Mouse (Mus musculus) limb, embryonic 15.5 days (tissue): ENCODE measurements at regions not wholly inside any gene's neighbourhood (a gene's known extent, or its start where the extent isn't known, plus 50 kb on each side); places are given as distances from the start of the nearest gene placed in this dataset.
A peak's percentile ranks its signal among the peaks of the same experiment; 100 is the strongest.

Experiments used
- ATAC-seq: fragments of 200-750 bp; cut with Nextera tagmentation; 2 replicates; pipeline ENCODE4 v1.8.0; 2017; ENCODE audit warnings: low read depth, moderate TSS enrichment; ENCODE audit not compliant: insufficient number of reproducible peaks, low FRiP score, low TSS enrichment
- H3K27ac ChIP-seq: fragments of 300-500 bp; sonication (generic); 2 replicates; pipeline ENCODE4 v1.5.1; 2015; ENCODE audit warnings: moderate library complexity, mild to moderate bottlenecking, inconsistent platforms
- H3K27me3 ChIP-seq: fragments of 300-500 bp; sonication (generic); 2 replicates; pipeline ENCODE4 v1.6.1; 2015; ENCODE audit warnings: inconsistent platforms
- H3K36me3 ChIP-seq: fragments of 300-500 bp; sonication (generic); 2 replicates; pipeline ENCODE4 v1.6.1; 2015; ENCODE audit warnings: inconsistent platforms
- H3K4me1 ChIP-seq: fragments of 300-500 bp; sonication (generic); 2 replicates; pipeline ENCODE4 v1.6.1; 2015; ENCODE audit warnings: inconsistent platforms
- H3K4me2 ChIP-seq: fragments of 300-500 bp; sonication (generic); 2 replicates; pipeline ENCODE4 v1.6.1; 2015; ENCODE audit warnings: mild to moderate bottlenecking, inconsistent platforms
- H3K4me3 ChIP-seq: fragments of 300-500 bp; sonication (generic); 2 replicates; pipeline ENCODE4 v1.5.1; 2015; ENCODE audit warnings: mild to moderate bottlenecking, inconsistent platforms
- H3K9ac ChIP-seq: fragments of 300-500 bp; sonication (generic); 2 replicates; pipeline ENCODE4 v1.6.1; 2015; ENCODE audit warnings: inconsistent platforms
- H3K9me3 ChIP-seq: fragments of 300-500 bp; sonication (generic); 2 replicates; pipeline ENCODE4 v1.6.1; 2016; ENCODE audit warnings: inconsistent platforms
- WGBS: fragments of 180-500 bp; shearing (Covaris S2); methylation state at CpG from one replicate; pipeline ENCODE4 v1.1.7; 2015; 5-methylcytosine and 5-hydroxymethylcytosine counted together

DNA sequence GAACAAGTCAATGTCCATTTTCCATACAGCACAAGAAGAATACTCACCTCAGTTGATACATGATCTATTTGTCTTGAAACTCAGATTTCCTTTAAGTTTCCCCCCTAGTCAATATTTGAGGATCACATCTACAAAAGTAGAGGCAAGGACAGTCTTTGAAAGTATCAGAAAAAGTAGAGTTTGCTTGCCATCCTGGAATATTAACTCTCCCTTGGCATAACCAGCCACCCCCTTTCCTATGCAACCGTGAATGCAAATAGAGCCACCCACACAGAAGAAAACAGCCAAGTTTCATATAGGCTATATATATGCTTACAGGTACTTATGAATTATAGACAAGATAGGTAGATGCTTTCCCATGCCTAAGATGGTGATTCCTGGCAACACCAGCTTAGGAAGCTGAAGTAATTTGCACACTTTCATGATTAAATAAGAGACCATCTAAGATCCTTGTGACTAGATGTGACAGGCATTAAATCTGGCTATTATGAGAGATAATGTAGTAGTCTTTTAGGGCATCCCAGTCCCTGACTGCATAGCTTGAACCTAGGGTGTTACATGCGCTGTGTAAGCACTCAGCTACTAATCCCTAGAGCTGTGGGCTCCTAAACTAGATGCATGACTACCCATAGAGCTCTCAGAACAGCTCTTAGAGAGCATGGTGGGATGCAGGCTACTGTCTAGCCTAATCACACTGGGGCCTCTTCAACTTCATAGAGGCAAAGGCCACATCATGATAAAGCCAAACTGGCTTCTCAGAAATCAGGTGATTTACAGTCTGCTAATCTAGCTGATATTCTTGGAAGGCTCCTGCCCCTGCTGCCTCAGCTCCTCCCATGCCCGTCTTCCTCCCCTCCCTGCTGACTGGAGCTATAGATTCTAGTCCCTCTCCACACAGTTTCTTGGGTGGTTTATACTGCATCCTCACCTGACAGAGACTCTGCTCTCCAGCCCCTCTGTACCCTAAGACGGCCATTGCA, 829.5 kb downstream of the Kcnj2 start:
- Histone ChIP-seq H3K36me3 (no peaks in the 10 kb centered on the region), H3K4me3 (no peak overlapping the region), H3K9ac (no peak overlapping the region), H3K27me3 (no peaks in the 10 kb centered on the region), H3K27ac (no peak overlapping the region), H3K4me1 (no peaks in the 10 kb centered on the region; the same call in 1 of the 2 replicates), H3K9me3 (no peaks in the 10 kb centered on the region), H3K4me2 (no peak overlapping the region)
- 89% methylated on average over 4 of the region's 4 CpGs for WGBS
- ATAC-seq, result no peak

DNA sequence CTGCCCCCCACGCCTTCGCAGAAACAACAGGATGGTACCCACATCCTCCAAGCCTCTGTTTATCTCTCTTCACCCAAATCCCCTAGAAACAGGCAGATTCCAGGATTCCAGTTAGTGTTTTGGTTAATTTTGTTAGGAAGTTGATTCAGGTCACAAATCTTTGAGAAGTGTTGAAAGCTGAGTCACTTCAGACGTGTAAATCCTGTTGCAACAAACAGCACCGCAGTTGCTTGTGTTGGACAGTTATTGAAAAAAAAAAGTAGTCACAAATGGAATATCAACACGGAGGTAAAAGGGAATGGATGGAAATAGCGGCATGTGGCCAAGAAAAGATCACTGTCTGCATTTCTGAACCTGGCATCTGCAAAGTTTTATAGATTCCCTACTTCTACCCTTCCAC, 831.0 kb downstream of the Kcnj2 start:
- Histone ChIP-seq H3K36me3 (no peaks in the 10 kb centered on the region), H3K4me2 (no peak overlapping the region), H3K9me3 (no peaks in the 10 kb centered on the region), H3K4me1 (no peaks in the 10 kb centered on the region), H3K4me3 (no peak overlapping the region), H3K27ac (no peak overlapping the region), H3K9ac (no peak overlapping the region), H3K27me3 (no peaks in the 10 kb centered on the region)
- ATAC-seq, result no peak
- WGBS, result 78% methylated on average over 6 of the region's 6 CpGs

DNA sequence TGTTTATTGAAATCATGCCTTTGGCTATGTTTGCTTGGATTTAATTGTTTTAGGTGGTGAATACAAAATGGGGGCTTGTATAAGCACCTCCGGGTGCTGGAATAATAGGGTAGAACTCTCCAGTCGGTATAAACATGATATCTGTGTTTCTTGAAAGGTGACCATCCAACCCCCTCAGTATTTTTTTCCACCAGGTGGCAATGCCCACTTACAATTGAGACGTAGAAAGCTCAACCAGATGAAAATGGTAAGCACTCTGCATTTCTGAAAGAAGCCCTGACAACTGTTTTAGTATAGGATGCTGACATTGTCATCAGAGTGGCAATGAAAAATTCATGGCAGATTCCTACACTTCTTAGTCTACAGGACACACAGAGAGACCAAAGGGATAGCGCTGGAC, 838.1 kb downstream of the Kcnj2 start:
- H3K4me2 ChIP-seq, result no peak overlapping the region
- H3K9me3 ChIP-seq, result no peaks in the 10 kb centered on the region
- no peaks in the 10 kb centered on the region for H3K36me3 ChIP-seq
- no peaks in the 10 kb centered on the region for H3K27me3 ChIP-seq
- no peak overlapping the region for H3K4me3 ChIP-seq
- 63% methylated on average over 4 of the region's 4 CpGs for WGBS
- no peak for ATAC-seq
- no peak overlapping the region for H3K9ac ChIP-seq
- H3K4me1 ChIP-seq, result no peaks in the 10 kb centered on the region
- H3K27ac ChIP-seq, result no peak overlapping the region

DNA sequence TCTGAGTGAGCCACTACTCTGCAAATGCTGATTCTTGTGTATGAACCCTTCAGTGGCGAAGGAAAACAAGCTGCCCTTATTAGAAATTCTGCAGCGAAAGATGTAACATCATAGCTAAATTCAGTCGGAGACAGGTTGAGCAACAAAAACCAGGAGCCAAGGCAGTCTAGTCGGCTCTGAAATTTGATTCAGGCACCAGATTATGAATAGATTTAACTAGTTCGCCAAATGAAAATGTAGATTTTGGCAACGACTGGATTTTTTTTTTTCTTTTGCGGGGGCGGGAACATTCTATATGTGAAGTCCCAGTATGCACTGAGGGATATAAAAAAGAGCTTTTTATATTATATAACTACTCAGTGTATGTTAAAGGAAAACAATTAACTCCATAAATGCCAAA, 847.9 kb downstream of the Kcnj2 start:
- no peak overlapping the region for H3K9ac ChIP-seq
- ATAC-seq, result no peak
- WGBS, result 58% methylated on average over 8 of the region's 8 CpGs
- H3K27ac ChIP-seq, result 0 out of 2 replicates have a peak overlapping the region, but pooled peaks have one; percentile 38
- no peaks in the 10 kb centered on the region for H3K4me1 ChIP-seq
- H3K4me2 ChIP-seq, result no peak overlapping the region
- no peaks in the 10 kb centered on the region for H3K9me3 ChIP-seq
- no peaks in the 10 kb centered on the region for H3K36me3 ChIP-seq
- no peaks in the 10 kb centered on the region for H3K27me3 ChIP-seq
- H3K4me3 ChIP-seq, result no peak overlapping the region

DNA sequence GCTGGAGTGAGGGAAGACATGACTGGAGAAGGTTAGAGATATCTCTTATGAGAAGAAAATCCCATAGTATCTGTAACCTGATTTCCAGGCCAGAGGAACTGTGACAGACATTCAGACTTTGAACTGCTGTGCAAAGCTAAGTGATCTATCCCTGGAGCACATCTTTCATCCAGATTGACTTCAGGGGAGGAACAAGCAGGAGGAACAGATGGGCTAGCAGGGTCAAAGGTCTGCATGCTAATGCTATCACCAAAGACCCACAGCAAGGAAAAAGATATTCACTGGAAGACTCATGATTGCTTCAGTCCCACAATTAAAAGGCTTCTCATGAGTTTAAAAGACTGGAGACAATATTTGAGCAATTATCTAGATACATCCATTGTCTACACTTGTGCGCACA, 855.7 kb upstream of the Sox9 start:
- Histone ChIP-seq H3K27ac (no peak overlapping the region), H3K9ac (no peak overlapping the region), H3K27me3 (no peaks in the 10 kb centered on the region), H3K4me1 (no peaks in the 10 kb centered on the region), H3K9me3 (no peaks in the 10 kb centered on the region), H3K4me2 (no peak overlapping the region), H3K36me3 (no peaks in the 10 kb centered on the region), H3K4me3 (no peak overlapping the region)
- 94% methylated on average over 1 of the region's 1 CpGs for WGBS
- no peak for ATAC-seq

DNA sequence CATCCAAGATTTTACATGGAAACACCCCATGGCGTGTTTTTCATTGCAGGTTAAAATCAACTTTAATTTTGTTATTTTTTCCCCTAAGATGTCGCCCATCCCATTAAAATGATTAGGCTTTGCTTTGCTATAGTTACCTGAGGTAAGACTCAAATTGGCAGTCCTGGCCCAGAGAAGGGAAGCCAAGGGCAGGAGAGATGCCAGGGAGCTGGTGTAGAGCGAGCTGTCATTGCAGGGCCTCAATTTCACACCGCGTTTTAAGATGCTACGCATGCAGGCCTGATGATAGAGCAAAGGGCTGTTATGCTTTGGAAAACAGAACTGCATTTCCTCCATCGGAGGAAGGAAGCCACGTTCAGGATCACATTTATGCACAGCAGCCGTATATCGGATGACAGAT, 852.7 kb upstream of the Sox9 start:
- Histone ChIP-seq H3K27ac (no peak overlapping the region), H3K4me2 (no peak overlapping the region), H3K4me3 (no peak overlapping the region), H3K36me3 (no peaks in the 10 kb centered on the region), H3K4me1 (no peaks in the 10 kb centered on the region), H3K27me3 (no peaks in the 10 kb centered on the region), H3K9me3 (no peaks in the 10 kb centered on the region), H3K9ac (no peak overlapping the region)
- no peak for ATAC-seq
- WGBS, result 74% methylated on average over 10 of the region's 10 CpGs

DNA sequence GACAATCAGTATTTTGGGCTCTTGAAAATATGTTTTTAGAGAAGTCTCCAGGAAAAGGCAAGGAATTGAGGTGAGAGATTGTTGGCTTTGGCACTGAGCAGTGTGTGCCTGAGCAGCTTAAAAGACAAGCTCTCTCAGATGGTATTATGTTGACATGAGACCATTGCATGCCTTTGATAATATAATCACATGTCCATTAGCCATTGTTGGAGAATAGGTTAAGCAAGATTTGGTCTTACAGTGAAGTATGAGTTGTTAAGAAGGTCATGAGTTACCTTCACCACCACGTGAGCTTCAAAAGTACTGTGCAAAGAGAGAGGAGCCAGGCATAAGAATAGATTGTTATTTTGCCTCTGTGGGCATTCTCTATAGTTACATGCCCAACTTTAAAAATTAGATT, 850.0 kb upstream of the Sox9 start:
- no peak overlapping the region for H3K4me2 ChIP-seq
- no peak for ATAC-seq
- no peaks in the 10 kb centered on the region for H3K9me3 ChIP-seq
- no peak overlapping the region for H3K9ac ChIP-seq
- no peak overlapping the region for H3K27ac ChIP-seq
- no peaks in the 10 kb centered on the region for H3K36me3 ChIP-seq
- H3K4me3 ChIP-seq, result no peak overlapping the region
- H3K4me1 ChIP-seq, result no peaks in the 10 kb centered on the region
- H3K27me3 ChIP-seq, result no peaks in the 10 kb centered on the region
- WGBS, result 86% methylated on average over 1 of the region's 1 CpGs

DNA sequence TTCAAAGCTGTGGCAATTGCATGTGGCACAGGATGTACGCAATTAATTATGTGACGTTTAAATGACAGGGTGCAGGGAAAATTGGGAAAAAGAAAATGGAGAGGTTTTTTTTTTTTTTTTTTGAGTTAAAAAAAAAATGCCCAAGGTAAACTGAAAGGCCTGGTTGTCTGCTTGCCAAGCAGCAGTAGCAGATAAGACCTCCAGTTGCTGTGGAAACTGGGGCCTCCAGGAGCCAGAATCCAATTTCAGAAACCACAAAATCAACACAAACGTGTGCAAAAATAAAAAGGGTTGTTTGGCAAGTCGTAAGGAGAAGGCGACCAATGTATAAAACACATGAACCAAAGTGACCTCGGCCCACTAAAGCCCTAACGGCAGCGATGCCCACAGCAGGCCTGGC, 837.7 kb upstream of the Sox9 start:
- WGBS, result 41% methylated on average over 8 of the region's 8 CpGs
- ATAC-seq, result no peak
- no peaks in the 10 kb centered on the region for H3K27me3 ChIP-seq
- no peak overlapping the region for H3K4me3 ChIP-seq
- no peak overlapping the region for H3K27ac ChIP-seq
- H3K4me1 ChIP-seq, result peaks cover 4% of the 10 kb centered on the region; the same call in 1 of the 2 replicates
- H3K4me2 ChIP-seq, result no peak overlapping the region
- no peaks in the 10 kb centered on the region for H3K36me3 ChIP-seq
- no peaks in the 10 kb centered on the region for H3K9me3 ChIP-seq
- no peak overlapping the region for H3K9ac ChIP-seq

DNA sequence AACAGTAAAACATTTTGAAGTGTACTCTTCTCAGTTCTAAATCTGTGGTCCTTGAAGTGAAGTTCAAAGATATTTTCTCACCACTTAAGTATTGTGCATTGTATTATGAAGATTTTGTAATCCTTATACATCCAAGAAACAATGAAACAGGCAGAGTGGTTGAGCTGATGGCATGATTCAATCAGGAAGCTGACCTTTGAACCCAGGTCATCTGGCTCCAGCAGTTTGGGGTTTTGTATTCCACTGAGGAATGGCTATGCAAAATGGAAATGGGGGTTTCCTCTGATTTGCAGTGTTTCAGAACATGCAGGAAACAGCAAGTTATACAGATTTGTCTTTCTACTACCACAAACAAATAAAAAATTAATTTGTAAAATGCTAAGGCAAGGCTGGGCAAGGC, 836.2 kb upstream of the Sox9 start:
- no peak overlapping the region for H3K27ac ChIP-seq
- no peaks in the 10 kb centered on the region for H3K36me3 ChIP-seq
- H3K9ac ChIP-seq, result no peak overlapping the region
- no peak for ATAC-seq
- no peaks in the 10 kb centered on the region for H3K9me3 ChIP-seq
- peaks cover 4% of the 10 kb centered on the region; the same call in 1 of the 2 replicates for H3K4me1 ChIP-seq
- H3K27me3 ChIP-seq, result no peaks in the 10 kb centered on the region
- no peak overlapping the region for H3K4me3 ChIP-seq
- H3K4me2 ChIP-seq, result no peak overlapping the region

DNA sequence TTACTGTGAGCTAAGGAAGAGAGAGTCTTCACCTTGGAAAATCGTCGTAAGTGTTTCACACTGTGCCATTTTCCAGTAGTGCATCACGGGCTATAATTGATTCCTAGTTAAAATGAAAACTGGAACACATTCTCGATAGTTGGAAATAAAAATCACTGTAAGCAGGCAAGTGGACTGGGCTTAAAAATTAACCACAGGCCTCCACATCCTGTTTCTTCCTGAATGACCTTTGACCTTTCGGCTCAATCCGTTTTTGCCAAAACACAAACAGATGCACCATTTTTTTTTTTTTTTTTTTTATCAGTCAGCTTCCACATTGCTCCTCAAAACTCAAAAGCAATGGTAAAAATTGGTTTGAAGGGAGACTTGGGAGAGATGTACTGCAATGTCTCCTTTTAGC, 834.4 kb upstream of the Sox9 start:
- H3K27me3 ChIP-seq, result no peaks in the 10 kb centered on the region
- 69% methylated on average over 6 of the region's 6 CpGs for WGBS
- H3K9me3 ChIP-seq, result no peaks in the 10 kb centered on the region
- H3K27ac ChIP-seq, result no peak overlapping the region
- no peak overlapping the region for H3K9ac ChIP-seq
- ATAC-seq, result no peak
- H3K4me2 ChIP-seq, result no peak overlapping the region
- H3K4me1 ChIP-seq, result peaks cover 4% of the 10 kb centered on the region; the same call in 1 of the 2 replicates
- H3K36me3 ChIP-seq, result no peaks in the 10 kb centered on the region
- H3K4me3 ChIP-seq, result no peak overlapping the region

DNA sequence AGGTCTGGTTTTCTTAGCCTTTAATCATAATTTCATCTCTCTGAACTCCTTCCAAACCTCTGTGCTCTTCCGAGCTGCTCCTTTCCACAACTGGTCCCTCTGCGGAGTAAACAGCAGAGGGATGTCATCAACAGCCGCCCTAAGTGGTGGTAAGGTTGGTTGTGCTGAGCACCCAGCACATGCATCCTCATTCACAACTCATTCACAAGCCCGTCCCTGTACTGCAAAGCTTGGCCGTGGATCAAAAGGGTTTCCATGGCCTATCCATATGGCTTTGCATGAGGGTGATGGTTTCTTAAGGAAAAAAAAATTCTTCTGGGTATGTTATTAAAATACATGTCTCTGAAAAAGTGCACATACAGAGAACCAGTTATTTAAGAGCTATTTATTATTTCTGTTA, 828.6 kb upstream of the Sox9 start:
- H3K27me3 ChIP-seq, result no peaks in the 10 kb centered on the region
- WGBS, result 55% methylated on average over 5 of the region's 5 CpGs
- ATAC-seq, result no peak

DNA sequence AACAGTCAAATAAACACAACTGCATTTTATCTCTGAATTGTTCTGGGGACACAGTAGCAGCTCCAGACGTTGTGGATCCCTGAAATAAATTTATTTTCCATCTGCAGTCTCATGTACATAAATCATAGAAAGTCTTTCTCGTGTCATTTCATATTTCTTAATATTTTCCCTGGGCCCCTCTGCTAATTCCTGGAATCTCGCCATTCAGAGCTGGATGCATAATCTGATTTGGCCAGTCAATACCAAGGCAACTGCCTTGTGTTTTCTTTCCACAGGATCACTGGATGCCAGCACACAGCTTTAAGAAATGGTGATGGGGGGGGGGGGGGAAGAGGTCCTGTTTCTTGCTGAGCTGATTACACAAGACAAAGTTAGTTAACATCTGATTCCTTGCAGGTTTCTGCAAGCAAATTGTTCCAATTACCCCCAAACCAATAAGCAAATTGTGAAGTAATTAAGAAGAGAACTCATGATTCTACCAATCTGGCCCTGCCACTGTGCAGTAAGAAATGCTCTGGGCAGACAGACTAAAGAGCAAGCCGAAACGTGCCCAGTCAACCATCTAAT, 824.2 kb upstream of the Sox9 start:
- ATAC-seq, result no peak
- no peak overlapping the region for H3K9ac ChIP-seq
- H3K4me2 ChIP-seq, result no peak overlapping the region
- H3K4me3 ChIP-seq, result no peak overlapping the region
- H3K9me3 ChIP-seq, result no peaks in the 10 kb centered on the region
- no peaks in the 10 kb centered on the region for H3K27me3 ChIP-seq
- WGBS, result 40% methylated on average over 5 of the region's 5 CpGs
- no peak overlapping the region for H3K27ac ChIP-seq
- H3K36me3 ChIP-seq, result no peaks in the 10 kb centered on the region
- H3K4me1 ChIP-seq, result no peaks in the 10 kb centered on the region; the same call in 1 of the 2 replicates

More for the DNA sequence above, 828.6 kb upstream of the Sox9 start:
- Histone ChIP-seq H3K36me3 (no peaks in the 10 kb centered on the region), H3K9me3 (no peaks in the 10 kb centered on the region), H3K27ac (no peak overlapping the region), H3K4me3 (no peak overlapping the region), H3K4me2 (no peak overlapping the region), H3K4me1 (no peaks in the 10 kb centered on the region), H3K9ac (no peak overlapping the region)
